Mouse (Mus musculus): ENCODE data around the gene Emc1.

GRCm38 (mm10) chr4:139357211-139357610, 4.8 kb downstream of the Emc1 start:
- no peak for TF ChIP-seq CTCF (conservative IDR thresholded peaks at IDR 0.05; ENCODE audit: insufficient read depth, insufficient read length, low read depth, low read length)
- TF ChIP-seq POLR2A (IDR thresholded peaks at IDR 0.05; ENCODE audit: low read depth, low read length) = no peak
